Mouse (Mus musculus): ENCODE results near the gene Gm20441. TPM values are rescaled to one million over a fixed set of nuclear protein-coding genes. Genes with fewer than 3 reads are reported as not detected.
"Not testable (repeated sequence)": the region's sequence is repeated elsewhere in the genome, so short reads cannot be mapped to it uniquely, and the experiment has no call there.

Gm20441 gene
- total RNA-seq, 4 experiments from 2014 or later: not detected

DNA sequence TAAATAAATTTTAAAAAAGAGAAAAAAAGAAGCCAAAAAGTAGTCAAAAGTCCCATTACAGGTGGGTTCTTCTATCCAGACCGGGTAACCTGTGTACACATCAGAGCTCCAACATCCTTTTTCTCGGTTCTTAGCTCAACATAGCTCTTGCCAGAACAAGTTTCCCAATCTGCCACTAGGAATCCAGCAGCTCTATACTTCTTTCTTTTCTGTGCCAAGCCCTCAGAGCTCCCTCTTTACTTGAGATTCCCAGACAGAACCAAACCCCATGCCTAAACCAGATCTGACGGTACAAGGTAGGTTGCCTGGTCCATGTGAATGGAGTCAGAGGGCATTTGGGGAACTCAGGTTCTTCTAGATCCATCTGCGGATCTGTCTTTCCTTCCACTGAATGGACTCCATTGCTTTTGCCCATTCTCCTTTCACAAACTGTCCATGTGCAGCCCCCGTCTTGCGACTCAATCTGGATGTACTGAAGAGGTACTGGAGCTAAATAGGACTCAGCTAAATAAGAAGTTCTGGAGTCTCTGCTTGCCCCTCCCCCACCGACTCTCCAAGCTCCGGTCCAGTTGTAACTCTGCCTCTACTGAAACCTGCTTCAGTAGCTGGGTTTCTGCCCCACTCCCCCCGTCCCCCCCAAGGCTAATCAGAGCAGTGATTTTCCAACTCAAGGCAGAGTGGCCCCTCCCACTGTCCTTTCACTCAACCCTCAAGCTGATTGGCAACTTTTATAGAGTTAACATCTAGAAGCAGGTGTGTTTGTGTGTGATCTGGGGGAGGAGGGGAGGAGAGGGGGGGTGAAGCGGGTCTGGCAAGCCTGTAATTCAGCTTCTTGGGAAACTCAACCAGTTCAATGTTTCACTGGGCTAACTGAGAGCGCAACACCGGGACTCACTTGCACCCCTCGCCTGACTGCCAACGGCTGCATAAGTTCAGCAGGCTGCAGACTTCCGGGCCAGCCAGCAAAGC lies 1.3 kb downstream of the Gm20441 start:
- DNase-seq (ENCODE audit: low spot score): no peak

DNA sequence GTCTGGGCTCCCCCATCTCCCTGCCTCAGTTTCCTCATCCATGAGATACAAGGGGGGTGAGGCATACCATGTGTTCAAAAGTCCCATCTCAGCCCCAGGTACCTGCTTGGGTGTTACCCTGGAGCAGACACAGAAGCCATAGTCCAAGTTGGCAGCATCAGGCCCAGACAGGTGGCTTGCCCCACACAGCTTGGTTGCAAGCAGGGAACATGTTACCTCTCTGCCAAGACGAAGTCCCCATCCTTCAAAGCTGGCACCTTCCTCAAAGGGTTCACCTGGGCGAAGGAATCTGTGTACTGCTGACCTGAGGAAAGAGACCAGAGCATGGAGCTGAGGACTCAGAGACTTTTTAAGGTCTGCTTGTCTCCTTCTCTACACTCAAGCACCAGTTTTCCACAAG lies 2.9 kb downstream of the Gm20441 start:
- DNase-seq (ENCODE audit: low spot score): no peak

- DNase-seq (ENCODE audit: low spot score): no peak
Measured at GRCm38 (mm10) chr10:75776562-75776961, 4.2 kb downstream of the Gm20441 start.

DNA sequence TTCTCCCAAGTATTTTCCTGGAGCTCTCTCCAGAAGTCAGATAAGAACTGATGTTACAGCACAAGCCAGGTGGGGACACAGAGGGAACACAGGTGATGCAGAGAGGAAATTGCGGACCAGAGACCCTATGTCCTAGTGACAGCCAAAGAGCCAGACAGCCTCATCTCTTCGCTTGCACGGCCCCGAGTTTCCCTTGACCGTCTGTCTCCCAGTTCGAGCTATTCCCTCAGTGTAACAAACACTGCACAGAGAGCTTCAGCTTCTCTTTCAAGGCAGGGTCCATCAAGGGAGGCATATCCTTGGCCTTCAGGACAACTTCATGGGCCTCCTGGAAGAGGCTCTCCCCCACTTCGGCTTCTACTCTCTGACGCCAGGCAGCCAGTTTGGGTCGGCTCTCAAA lies 6.2 kb downstream of the Gm20441 start:
- no peak for DNase-seq (ENCODE audit: low spot score)

- no peak for DNase-seq (ENCODE audit: low spot score)
Measured at GRCm38 (mm10) chr10:75774102-75774501, 6.7 kb downstream of the Gm20441 start.

GRCm38 (mm10) chr10:75772795-75773664 lies 7.7 kb downstream of the Gm20441 start, which contains the start of gene Ddt:
Gene Ddt, minus strand, starts transcription at chr10:75773414.
- DNase-seq (ENCODE audit: low spot score): peak; percentile 80

- DNase-seq (ENCODE audit: low spot score): not testable (repeated sequence)
Measured at GRCm38 (mm10) chr10:75767756-75768155, 13.0 kb downstream of the Gm20441 start.

GRCm38 (mm10) chr10:75766856-75767255 lies 13.9 kb downstream of the Gm20441 start:
- no peak for DNase-seq (ENCODE audit: low spot score)

DNA sequence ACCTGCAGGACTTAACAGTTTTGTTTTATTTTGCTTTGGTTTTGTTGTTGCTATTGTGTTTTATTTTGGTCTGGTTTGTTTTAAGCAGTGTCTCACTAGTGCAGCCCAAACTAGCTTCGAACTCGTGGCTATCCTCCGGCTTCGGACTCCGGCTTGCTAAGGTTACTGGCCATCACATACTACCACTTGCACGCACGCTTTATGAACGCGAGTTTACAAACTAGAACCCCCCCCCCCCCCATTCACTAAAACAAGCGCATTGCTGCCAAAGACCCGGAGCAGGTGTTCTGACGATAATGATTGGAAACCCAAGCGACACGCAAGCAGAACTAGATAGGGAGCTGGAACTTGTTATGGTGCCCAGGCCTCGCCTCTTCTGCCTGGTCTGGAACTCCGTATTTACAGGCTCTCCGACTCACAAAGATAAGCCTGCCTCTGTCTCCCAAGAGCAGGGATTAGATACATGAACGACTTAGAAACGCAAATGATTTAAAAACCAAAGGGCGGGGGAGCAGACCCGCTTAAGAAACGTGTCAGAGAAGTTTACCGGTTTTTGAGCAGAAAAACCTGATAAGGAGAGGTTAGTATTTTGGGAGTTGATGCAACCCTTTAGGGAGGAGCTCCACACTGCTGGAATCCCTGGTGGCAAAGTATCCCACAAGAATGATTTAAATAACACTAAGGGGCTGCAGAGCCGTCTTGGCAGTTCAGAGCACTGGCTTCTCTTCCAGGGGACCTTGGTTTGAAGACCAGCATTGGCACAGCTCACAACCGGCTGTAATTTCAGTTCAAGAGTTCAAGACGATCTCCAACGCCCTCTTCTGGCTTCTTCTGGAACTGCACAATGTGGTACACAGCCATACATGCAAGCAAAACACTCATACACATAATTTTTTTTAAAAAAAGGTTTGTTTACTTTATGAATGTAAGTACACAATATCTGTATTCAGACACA lies 16.0 kb downstream of the Gm20441 start:
- DNase-seq (ENCODE audit: low spot score): peak; percentile 59

- peak; percentile 98 for DNase-seq (ENCODE audit: low spot score)
Measured at GRCm38 (mm10) chr10:75763682-75764518, 16.9 kb downstream of the Gm20441 start, which contains the start of gene Cabin1. Gene Cabin1, minus strand, starts transcription at chr10:75764341.

GRCm38 (mm10) chr10:75762413-75762812 lies 18.3 kb downstream of the Gm20441 start:
- DNase-seq (ENCODE audit: low spot score): no peak

DNA sequence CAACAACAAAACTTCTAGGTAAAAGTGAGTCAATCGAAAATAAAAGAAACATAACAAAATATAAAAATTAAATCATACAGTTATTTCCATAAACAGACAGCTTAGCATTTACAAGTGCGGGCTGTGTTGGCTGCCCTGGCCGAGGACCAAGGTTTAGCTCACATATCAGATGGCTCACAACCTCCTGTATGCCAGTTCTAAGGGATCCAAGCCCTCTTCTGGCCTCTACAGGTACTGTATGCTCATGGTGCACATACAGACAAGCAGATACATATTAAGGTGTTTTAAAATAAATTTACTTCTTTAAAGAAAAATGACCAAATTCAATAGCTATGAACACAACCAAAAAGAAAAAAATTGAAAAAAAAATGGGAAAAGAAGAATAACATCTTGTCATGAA lies 20.4 kb downstream of the Gm20441 start:
- DNase-seq (ENCODE audit: low spot score): no peak

DNA sequence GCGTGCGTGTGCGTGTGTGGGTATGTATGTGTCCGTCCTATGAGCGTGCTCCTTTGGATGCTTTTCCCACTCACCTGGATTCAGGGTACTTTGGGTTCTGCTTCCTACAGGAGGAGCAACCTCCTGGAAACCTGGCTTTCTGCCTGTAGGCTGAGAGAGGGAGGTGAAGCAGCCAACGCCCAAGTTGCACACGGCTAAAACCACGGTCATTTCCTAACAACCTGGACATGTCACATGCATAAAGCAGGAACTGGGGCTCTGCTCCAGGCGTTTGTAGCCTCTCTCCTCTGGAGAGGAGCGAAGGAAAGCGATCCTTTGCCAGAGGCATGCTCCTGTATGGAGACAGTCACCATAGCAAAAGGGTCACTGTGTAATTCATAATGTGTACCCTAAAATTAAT lies 24.0 kb downstream of the Gm20441 start:
- no peak for DNase-seq (ENCODE audit: low spot score)

DNA sequence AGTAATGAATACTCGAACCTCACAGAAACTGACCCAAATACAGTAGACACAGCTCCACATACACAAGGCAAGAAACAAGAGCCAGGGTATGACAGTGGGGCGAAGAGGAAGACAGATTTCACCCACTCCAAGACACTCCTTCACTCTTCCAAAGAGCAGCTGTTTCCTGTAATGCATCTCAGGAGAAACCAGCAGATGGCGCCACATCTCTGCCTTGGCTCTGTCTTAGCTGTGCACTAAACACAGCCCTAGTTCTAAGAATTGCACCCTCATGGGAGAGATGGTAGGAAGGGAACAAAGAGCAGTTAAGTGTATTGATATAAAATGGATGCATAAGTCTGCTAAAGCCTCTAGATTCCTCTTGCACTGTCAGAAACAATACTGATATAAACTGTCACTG lies 36.7 kb downstream of the Gm20441 start:
- peak; percentile 80 for DNase-seq (ENCODE audit: low spot score)

DNA sequence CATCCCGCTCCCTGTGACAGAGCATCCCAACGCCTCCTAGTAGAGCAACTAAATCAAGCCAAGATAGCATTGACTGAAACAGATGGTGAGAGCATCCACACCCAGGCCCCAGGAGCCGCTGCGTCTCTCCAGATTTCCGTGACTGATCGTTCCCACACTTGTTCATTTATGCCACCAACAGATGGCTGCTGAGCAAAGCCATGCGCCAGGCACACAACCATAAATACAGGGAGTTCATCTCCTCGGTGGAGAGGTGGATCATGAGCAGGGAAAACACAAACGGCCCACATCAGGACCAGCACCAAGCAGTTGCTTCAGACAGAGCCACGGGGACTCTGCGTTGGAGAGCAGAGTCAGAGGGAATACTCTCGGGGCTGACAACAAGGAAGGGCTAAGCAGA lies 37.4 kb downstream of the Gm20441 start:
- DNase-seq (ENCODE audit: low spot score): no peak

DNA sequence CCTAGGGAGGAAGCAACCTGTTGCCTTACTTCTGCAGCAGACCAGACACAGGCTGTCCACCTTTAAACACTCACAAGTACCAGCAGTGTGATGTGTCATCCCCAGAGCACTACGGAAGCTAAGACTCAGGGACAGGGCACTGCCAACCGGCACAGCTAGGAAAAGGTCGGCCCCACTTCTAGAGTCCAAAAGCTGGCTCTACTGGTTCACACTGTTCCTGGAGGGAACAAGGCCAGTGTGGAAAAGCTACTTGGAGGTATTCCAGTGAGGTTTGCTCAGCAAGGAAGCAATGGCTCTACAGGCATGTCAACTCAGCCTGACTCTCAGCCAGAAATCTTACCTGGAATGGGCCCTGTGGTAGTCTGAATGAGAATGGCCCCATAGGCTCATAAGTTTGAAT lies 39.9 kb downstream of the Gm20441 start:
- no peak for DNase-seq (ENCODE audit: low spot score)

GRCm38 (mm10) chr10:75725449-75725848 lies 55.3 kb downstream of the Gm20441 start:
- DNase-seq (ENCODE audit: low spot score): no peak

Measured in heart, adult 8-10 months (tissue).